Mouse (Mus musculus) heart, postnatal 0 days (tissue): Measurements from ENCODE around the gene Med24.

Source experiments
- CTCF ChIP-seq: IDR thresholded peaks from 2 replicates; pipeline ENCODE4 v1.5.1; 2016; ENCODE audit warnings: antibody characterized with exemption, control low read depth, low read depth
- EP300 ChIP-seq: IDR thresholded peaks from 2 replicates; pipeline ENCODE4 v1.6.1; 2016; ENCODE audit warnings: antibody characterized with exemption, low read depth

DNA sequence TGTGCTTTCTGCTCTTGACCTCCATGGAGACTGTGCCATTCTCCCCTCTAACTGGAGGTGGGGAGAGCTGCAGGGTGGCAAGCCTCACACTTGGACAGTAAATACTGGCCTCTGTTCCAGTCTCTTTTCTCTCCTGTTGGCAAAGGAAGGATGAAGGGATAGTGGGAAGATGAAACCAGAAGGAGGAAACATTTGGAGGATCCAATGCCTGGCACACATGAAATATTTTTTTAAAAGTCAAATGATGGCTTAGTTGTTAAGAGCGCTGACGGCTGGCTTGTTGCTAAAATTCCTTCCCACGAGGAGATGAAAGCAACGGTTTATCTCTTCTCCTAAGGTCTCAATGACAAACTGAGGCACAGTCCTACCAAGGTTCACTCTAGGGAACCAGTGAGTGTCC lies 5.9 kb upstream of the Med24 start:
- TF ChIP-seq CTCF: no peak
- TF ChIP-seq EP300: no peak
